Mouse (Mus musculus): ENCODE results near the gene Sugp2. TPM values are rescaled to one million over a fixed set of nuclear protein-coding genes. Genes with fewer than 3 reads are reported as not detected.

The Sugp2 gene
- polyA plus RNA-seq, 1 experiment = 47.2 TPM

GRCm38 (mm10) chr8:70223341-70223740 lies 10.7 kb upstream of the Sugp2 start:
- no peaks in the 10 kb centered on the region for H3K27me3 ChIP-seq (ENCODE audit: control insufficient read depth, insufficient read depth, low read length, poor library complexity, severe bottlenecking)
- no peaks in the 10 kb centered on the region for H3K4me1 ChIP-seq (ENCODE audit: control insufficient read depth, insufficient read depth, low read length)
- H3K27ac ChIP-seq (ENCODE audit: insufficient read depth, low read length) = no peak overlapping the region
- TF ChIP-seq CTCF (IDR thresholded peaks at IDR 0.05; ENCODE audit: low read depth, low read length) (peak; percentile 68), POLR2A (IDR thresholded peaks at IDR 0.05; ENCODE audit: insufficient read depth, low read length) (no peak)
- no peak overlapping the region for H3K4me3 ChIP-seq (ENCODE audit: low read depth, low read length)
- no peak overlapping the region for H3K9ac ChIP-seq (ENCODE audit: low read depth, poor library complexity, severe bottlenecking)
- no peaks in the 10 kb centered on the region for H3K36me3 ChIP-seq (ENCODE audit: control insufficient read depth, insufficient read depth, low read length, poor library complexity, severe bottlenecking)
- H3K9me3 ChIP-seq (replicated peaks; ENCODE audit: control insufficient read depth, insufficient read depth, low read length, poor library complexity, severe bottlenecking) = no peaks in the 10 kb centered on the region

GRCm38 (mm10) chr8:70227997-70228396 lies 6.0 kb upstream of the Sugp2 start:
- no peaks in the 10 kb centered on the region for H3K9me3 ChIP-seq (replicated peaks; ENCODE audit: control insufficient read depth, insufficient read depth, low read length, poor library complexity, severe bottlenecking)
- H3K27me3 ChIP-seq (ENCODE audit: control insufficient read depth, insufficient read depth, low read length, poor library complexity, severe bottlenecking) = no peaks in the 10 kb centered on the region
- H3K9ac ChIP-seq (ENCODE audit: low read depth, poor library complexity, severe bottlenecking) = no peak overlapping the region
- H3K4me1 ChIP-seq (ENCODE audit: control insufficient read depth, insufficient read depth, low read length) = no peaks in the 10 kb centered on the region
- no peak overlapping the region for H3K27ac ChIP-seq (ENCODE audit: insufficient read depth, low read length)
- 0 out of 2 replicates have a peak, but pooled peaks cover 3% of the 10 kb centered on the region for H3K36me3 ChIP-seq (ENCODE audit: control insufficient read depth, insufficient read depth, low read length, poor library complexity, severe bottlenecking)
- H3K4me3 ChIP-seq (ENCODE audit: low read depth, low read length) = no peak overlapping the region
- TF ChIP-seq CTCF (IDR thresholded peaks at IDR 0.05; ENCODE audit: low read depth, low read length) (no peak), EP300 (IDR thresholded peaks at IDR 0.05; ENCODE audit: insufficient read depth, low read depth, low read length) (no peak), POLR2A (IDR thresholded peaks at IDR 0.05; ENCODE audit: insufficient read depth, low read length) (no peak)

- no peak overlapping the region for H3K9ac ChIP-seq (ENCODE audit: low read depth, poor library complexity, severe bottlenecking)
- H3K9me3 ChIP-seq (replicated peaks; ENCODE audit: control insufficient read depth, insufficient read depth, low read length, poor library complexity, severe bottlenecking) = no peaks in the 10 kb centered on the region
- no peaks in the 10 kb centered on the region for H3K4me1 ChIP-seq (ENCODE audit: control insufficient read depth, insufficient read depth, low read length)
- TF ChIP-seq EP300 (IDR thresholded peaks at IDR 0.05; ENCODE audit: insufficient read depth, low read depth, low read length) = no peak
- no peak for TF ChIP-seq CTCF (IDR thresholded peaks at IDR 0.05; ENCODE audit: low read depth, low read length)
- TF ChIP-seq POLR2A (IDR thresholded peaks at IDR 0.05; ENCODE audit: insufficient read depth, low read length) = no peak
- H3K27ac ChIP-seq (ENCODE audit: insufficient read depth, low read length) = no peak overlapping the region
- H3K36me3 ChIP-seq (ENCODE audit: control insufficient read depth, insufficient read depth, low read length, poor library complexity, severe bottlenecking) = 0 out of 2 replicates have a peak, but pooled peaks cover 3% of the 10 kb centered on the region
- no peaks in the 10 kb centered on the region for H3K27me3 ChIP-seq (ENCODE audit: control insufficient read depth, insufficient read depth, low read length, poor library complexity, severe bottlenecking)
- H3K4me3 ChIP-seq (ENCODE audit: low read depth, low read length) = no peak overlapping the region
Measured at GRCm38 (mm10) chr8:70230837-70231236, 3.2 kb upstream of the Sugp2 start.

GRCm38 (mm10) chr8:70233606-70234005 lies 420 bp upstream of the Sugp2 start:
- H3K4me3 ChIP-seq (ENCODE audit: low read depth, low read length) = peak overlapping the region; percentile 86
- H3K36me3 ChIP-seq (ENCODE audit: control insufficient read depth, insufficient read depth, low read length, poor library complexity, severe bottlenecking) = peaks cover 27% of the 10 kb centered on the region
- H3K9ac ChIP-seq (ENCODE audit: low read depth, poor library complexity, severe bottlenecking) = peak overlapping the region; percentile 69
- H3K4me1 ChIP-seq (ENCODE audit: control insufficient read depth, insufficient read depth, low read length) = no peaks in the 10 kb centered on the region
- H3K27ac ChIP-seq (ENCODE audit: insufficient read depth, low read length) = no peak overlapping the region
- TF ChIP-seq EP300 (IDR thresholded peaks at IDR 0.05; ENCODE audit: insufficient read depth, low read depth, low read length) (no peak), POLR2A (IDR thresholded peaks at IDR 0.05; ENCODE audit: insufficient read depth, low read length) (no peak), CTCF (IDR thresholded peaks at IDR 0.05; ENCODE audit: low read depth, low read length) (no peak)
- no peaks in the 10 kb centered on the region for H3K9me3 ChIP-seq (replicated peaks; ENCODE audit: control insufficient read depth, insufficient read depth, low read length, poor library complexity, severe bottlenecking)
- H3K27me3 ChIP-seq (ENCODE audit: control insufficient read depth, insufficient read depth, low read length, poor library complexity, severe bottlenecking) = no peaks in the 10 kb centered on the region

- TF ChIP-seq POLR2A (IDR thresholded peaks at IDR 0.05; ENCODE audit: insufficient read depth, low read length) (no peak), CTCF (IDR thresholded peaks at IDR 0.05; ENCODE audit: low read depth, low read length) (no peak), EP300 (IDR thresholded peaks at IDR 0.05; ENCODE audit: insufficient read depth, low read depth, low read length) (no peak)
- Histone ChIP-seq H3K9ac (ENCODE audit: low read depth, poor library complexity, severe bottlenecking) (peak overlapping the region; percentile 69), H3K9me3 (replicated peaks; ENCODE audit: control insufficient read depth, insufficient read depth, low read length, poor library complexity, severe bottlenecking) (no peaks in the 10 kb centered on the region), H3K4me1 (ENCODE audit: control insufficient read depth, insufficient read depth, low read length) (no peaks in the 10 kb centered on the region), H3K36me3 (ENCODE audit: control insufficient read depth, insufficient read depth, low read length, poor library complexity, severe bottlenecking) (peaks cover 32% of the 10 kb centered on the region), H3K27ac (ENCODE audit: insufficient read depth, low read length) (peak overlapping the region; percentile 42; the same call in 1 of the 2 replicates), H3K27me3 (ENCODE audit: control insufficient read depth, insufficient read depth, low read length, poor library complexity, severe bottlenecking) (no peaks in the 10 kb centered on the region), H3K4me3 (ENCODE audit: low read depth, low read length) (peak overlapping the region; percentile 80)
Measured at GRCm38 (mm10) chr8:70234781-70235128, 729 bp downstream of the Sugp2 start.

GRCm38 (mm10) chr8:70237842-70238241 lies 3.8 kb downstream of the Sugp2 start:
- H3K9ac ChIP-seq (ENCODE audit: low read depth, poor library complexity, severe bottlenecking) = no peak overlapping the region
- no peak overlapping the region for H3K27ac ChIP-seq (ENCODE audit: insufficient read depth, low read length)
- H3K36me3 ChIP-seq (ENCODE audit: control insufficient read depth, insufficient read depth, low read length, poor library complexity, severe bottlenecking) = peaks cover 63% of the 10 kb centered on the region
- no peaks in the 10 kb centered on the region for H3K9me3 ChIP-seq (replicated peaks; ENCODE audit: control insufficient read depth, insufficient read depth, low read length, poor library complexity, severe bottlenecking)
- H3K4me1 ChIP-seq (ENCODE audit: control insufficient read depth, insufficient read depth, low read length) = no peaks in the 10 kb centered on the region
- no peak for TF ChIP-seq CTCF (IDR thresholded peaks at IDR 0.05; ENCODE audit: low read depth, low read length)
- no peak for TF ChIP-seq POLR2A (IDR thresholded peaks at IDR 0.05; ENCODE audit: insufficient read depth, low read length)
- no peak for TF ChIP-seq EP300 (IDR thresholded peaks at IDR 0.05; ENCODE audit: insufficient read depth, low read depth, low read length)
- H3K27me3 ChIP-seq (ENCODE audit: control insufficient read depth, insufficient read depth, low read length, poor library complexity, severe bottlenecking) = no peaks in the 10 kb centered on the region
- no peak overlapping the region for H3K4me3 ChIP-seq (ENCODE audit: low read depth, low read length)

Data from ES-Bruce4 (cell line).